Mouse (Mus musculus) CH12.LX (cell line): ENCODE measurements around the gene Lipn. TPM values are rescaled to one million over a fixed set of nuclear protein-coding genes. Genes with fewer than 3 reads are reported as not detected.

Source experiments
- DNase-seq: peaks from one replicate; pipeline ENCODE4 v3.0.0-alpha.2; 2013; ENCODE audit errors: extremely low read depth
- H3K27ac ChIP-seq: 2 replicates; pipeline ENCODE4 v1.5.1; 2012; ENCODE audit warnings: low read depth, mild to moderate bottlenecking, control low read depth, moderate library complexity; ENCODE audit not compliant: insufficient read depth
- H3K27me3 ChIP-seq: replicated peaks from 2 replicates; pipeline ENCODE3; 2012; ENCODE audit warnings: inconsistent platforms
- H3K36me3 ChIP-seq, 2 experiments: replicated peaks in 1 of 2; 2 replicates each; pipeline versions ENCODE3 to v1.6.1; 2012; ENCODE audit warnings: inconsistent platforms in 1 of 2, low read length in 1 of 2, mild to moderate bottlenecking in 1 of 2, mixed read lengths in 1 of 2, moderate library complexity in 1 of 2; ENCODE audit not compliant: control insufficient read depth in 1 of 2, insufficient read depth in 1 of 2
- H3K4me1 ChIP-seq, 2 experiments: 2 replicates each; pipeline ENCODE4 v1.6.1; 2012; ENCODE audit warnings: inconsistent platforms in 1 of 2, moderate library complexity in 1 of 2; ENCODE audit not compliant: insufficient read depth in 2 of 2, control insufficient read depth in 1 of 2
- H3K4me2 ChIP-seq: 2 replicates; pipeline ENCODE4 v1.6.1; 2012; ENCODE audit warnings: low read depth, mild to moderate bottlenecking, control low read depth; ENCODE audit not compliant: poor library complexity, insufficient read depth, severe bottlenecking
- H3K4me3 ChIP-seq, 3 experiments: fragments of 150-350 bp in 1 of 3; sonication (generic) in 1 of 3; replicated peaks in 1 of 3; 2 replicates each; pipeline versions ENCODE3 to v1.5.1; 2011 to 2012; ENCODE audit warnings: low read depth in 2 of 3, low read length in 2 of 3, mild to moderate bottlenecking in 2 of 3, moderate library complexity in 2 of 3, control low read depth in 1 of 3, improper control_type of control experiment in 1 of 3, inconsistent platforms in 1 of 3, mixed read lengths in 1 of 3; ENCODE audit not compliant: poor library complexity in 1 of 3
- H3K79me2 ChIP-seq: replicated peaks from 2 replicates; pipeline ENCODE4 v1.6.1; 2012; ENCODE audit warnings: mild to moderate bottlenecking, moderate library complexity; ENCODE audit not compliant: control insufficient read depth, poor library complexity, insufficient read depth, severe bottlenecking; ENCODE audit errors: extremely low read depth
- H3K9ac ChIP-seq: 2 replicates; pipeline ENCODE4 v1.6.1; 2012; ENCODE audit warnings: low read depth, mild to moderate bottlenecking, control low read depth, moderate library complexity; ENCODE audit not compliant: insufficient read depth
- H3K9me3 ChIP-seq: replicated peaks from 2 replicates; pipeline ENCODE3; 2012; ENCODE audit warnings: low read length, inconsistent platforms, mixed read lengths
- CHD1 ChIP-seq: IDR thresholded peaks from 2 replicates; pipeline ENCODE4 v1.6.1; 2012; ENCODE audit warnings: low read depth, low read length, improper control_type of control experiment, inconsistent platforms
- CHD2 ChIP-seq: IDR thresholded peaks from 2 replicates; pipeline ENCODE4 v1.6.1; 2011; ENCODE audit warnings: low read length, improper control_type of control experiment
- CTCF ChIP-seq, 2 experiments: IDR thresholded peaks in 1 of 2; conservative IDR thresholded peaks in 1 of 2; 2 replicates each; pipeline ENCODE4 v1.5.1; 2011 to 2012; ENCODE audit warnings: low read depth in 2 of 2, low read length in 2 of 2, improper control_type of control experiment in 1 of 2, inconsistent platforms in 1 of 2, mild to moderate bottlenecking in 1 of 2, moderate library complexity in 1 of 2
- EP300 ChIP-seq: IDR thresholded peaks from 2 replicates; pipeline ENCODE4 v1.6.1; 2011; ENCODE audit warnings: low read length, improper control_type of control experiment
- ETS1 ChIP-seq: conservative IDR thresholded peaks from 2 replicates; pipeline ENCODE4 v1.6.1; 2012; ENCODE audit warnings: low read depth, mild to moderate bottlenecking, inconsistent platforms, low read length, improper control_type of control experiment, moderate library complexity
- GABPA ChIP-seq: IDR thresholded peaks from 2 replicates; pipeline ENCODE4 v1.6.1; 2012; ENCODE audit warnings: low read depth, low read length, improper control_type of control experiment, inconsistent platforms; ENCODE audit not compliant: insufficient replicate concordance
- IRF4 ChIP-seq: IDR thresholded peaks from 2 replicates; pipeline ENCODE4 v1.6.1; 2014; ENCODE audit warnings: low read depth, mild to moderate bottlenecking, inconsistent platforms, low read length, improper control_type of control experiment
- JUN ChIP-seq: IDR thresholded peaks from 2 replicates; pipeline ENCODE4 v1.6.1; 2011; ENCODE audit warnings: low read depth, mild to moderate bottlenecking, low read length, improper control_type of control experiment, moderate library complexity; ENCODE audit not compliant: insufficient read depth
- JUND ChIP-seq: conservative IDR thresholded peaks from 2 replicates; pipeline ENCODE4 v1.6.1; 2011; ENCODE audit warnings: low read depth, low read length, improper control_type of control experiment
- KAT2A ChIP-seq: IDR thresholded peaks from 2 replicates; pipeline ENCODE4 v1.6.1; 2012; ENCODE audit warnings: low read length, improper control_type of control experiment, inconsistent platforms; ENCODE audit not compliant: insufficient replicate concordance
- MAFK ChIP-seq: IDR thresholded peaks from 2 replicates; pipeline ENCODE4 v1.6.1; 2011; ENCODE audit warnings: low read length, improper control_type of control experiment; ENCODE audit not compliant: insufficient replicate concordance
- MAX ChIP-seq: IDR thresholded peaks from 2 replicates; pipeline ENCODE4 v1.6.1; 2011; ENCODE audit warnings: low read length, improper control_type of control experiment
- MEF2A ChIP-seq: IDR thresholded peaks from 2 replicates; pipeline ENCODE4 v1.6.1; 2014; ENCODE audit warnings: low read depth, mild to moderate bottlenecking, inconsistent platforms, low read length, improper control_type of control experiment, borderline replicate concordance
- MYC ChIP-seq: IDR thresholded peaks from 2 replicates; pipeline ENCODE4 v1.6.1; 2011; ENCODE audit warnings: low read depth, mild to moderate bottlenecking, improper control_type of control experiment, low read length
- NRF1 ChIP-seq: IDR thresholded peaks from 2 replicates; pipeline ENCODE4 v1.6.1; 2014; ENCODE audit warnings: low read depth, mild to moderate bottlenecking, inconsistent platforms, low read length, improper control_type of control experiment, moderate library complexity
- PAX5 ChIP-seq: IDR thresholded peaks from 2 replicates; pipeline ENCODE4 v1.6.1; 2012; ENCODE audit warnings: low read length, inconsistent platforms, mixed read lengths
- RAD21 ChIP-seq: IDR thresholded peaks from 2 replicates; pipeline ENCODE4 v1.6.1; 2011; ENCODE audit warnings: low read depth, mild to moderate bottlenecking, low read length, improper control_type of control experiment, moderate library complexity
- RCOR1 ChIP-seq: conservative IDR thresholded peaks from 2 replicates; pipeline ENCODE4 v1.6.1; 2012; ENCODE audit warnings: low read depth, mild to moderate bottlenecking, inconsistent platforms, low read length, improper control_type of control experiment
- SIN3A ChIP-seq: IDR thresholded peaks from 2 replicates; pipeline ENCODE4 v1.6.1; 2012; ENCODE audit warnings: low read length, improper control_type of control experiment, inconsistent platforms
- TBP ChIP-seq: conservative IDR thresholded peaks from 2 replicates; pipeline ENCODE4 v1.6.1; 2011; ENCODE audit warnings: low read depth, low read length, improper control_type of control experiment
- UBTF ChIP-seq: IDR thresholded peaks from 2 replicates; pipeline ENCODE4 v1.6.1; 2012; ENCODE audit warnings: low read depth, mild to moderate bottlenecking, inconsistent platforms, low read length, improper control_type of control experiment, moderate library complexity
- USF2 ChIP-seq: conservative IDR thresholded peaks from 2 replicates; pipeline ENCODE4 v1.6.1; 2011; ENCODE audit warnings: low read depth, low read length, improper control_type of control experiment
- ZC3H11A ChIP-seq: IDR thresholded peaks from 2 replicates; pipeline ENCODE4 v1.6.1; 2012; ENCODE audit warnings: low read depth, mild to moderate bottlenecking, inconsistent platforms, low read length, improper control_type of control experiment
- ZMIZ1 ChIP-seq: IDR thresholded peaks from 2 replicates; pipeline ENCODE4 v1.6.1; 2012; ENCODE audit warnings: low read depth, mild to moderate bottlenecking, inconsistent platforms, low read length, improper control_type of control experiment
- dilution Hi-C: fragments of 300-500 bp; cut with MboI; formaldehyde crosslinking; loops from 2 replicates; pipeline ENCODE4 v1.14.3; 2020; ENCODE audit warnings: low sequenced_read_pairs; ENCODE audit not compliant: extremely low pct_unique_long_range_greater_than_20kb, extremely low pct_ligation_motif_present
- in situ Hi-C: fragments of 300-500 bp; cut with MboI; formaldehyde crosslinking; loops from 3 replicates; pipeline ENCODE4 v1.14.3; 2019; ENCODE audit warnings: low sequenced_read_pairs, low pct_ligation_motif_present, low pct_unique_long_range_greater_than_20kb, mixed read lengths
- polyA plus RNA-seq: library from polyadenylated mRNA; unstranded; fragments of >175 nt; gene quantifications from 2 replicates; pipeline ENCODE4 v1.2.1, GENCODE M21; 2012; ENCODE audit warnings: low read depth; ENCODE audit not compliant: insufficient read length
- total RNA-seq, 2 experiments: library from RNA; depleted of rRNA; stranded (reverse); fragments of 300-350 nt in 1 of 2; fragments of >200 nt in 1 of 2; gene quantifications; 2 replicates each; pipeline ENCODE4 v1.2.3; 2012 to 2014

Gene Lipn
- total and polyA plus RNA-seq, 3 experiments: not detected

DNA sequence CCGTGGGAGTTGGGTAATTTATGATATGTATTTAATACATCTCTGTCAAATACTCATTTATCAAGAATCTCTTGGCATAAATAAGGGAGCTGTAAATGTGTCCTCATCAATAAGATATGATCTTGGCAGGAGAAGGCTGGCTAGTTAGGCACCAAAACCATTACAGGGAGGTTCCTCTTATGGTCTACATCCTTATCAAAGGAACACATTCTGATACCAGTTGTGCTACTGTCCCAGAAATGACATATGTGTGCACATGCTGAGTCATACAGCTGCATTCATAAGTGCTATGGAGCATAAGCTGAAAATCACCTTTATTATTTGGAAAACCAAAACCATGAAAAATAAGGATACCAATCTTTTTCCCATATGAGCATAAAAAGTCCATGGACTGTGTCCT lies 3.6 kb upstream of the Lipn start:
- Histone ChIP-seq H3K9ac (no peak overlapping the region), H3K27me3 (no peaks in the 10 kb centered on the region), H3K4me2 (no peak overlapping the region), H3K4me3 (no peak overlapping the region), H3K27ac (no peak overlapping the region), H3K79me2 (no peaks in the 10 kb centered on the region)
- in situ Hi-C loops (no loop called here), dilution Hi-C loops (no loop called here)
- DNase-seq: no peak
- no peak for TF ChIP-seq GABPA
- no peak for TF ChIP-seq SIN3A
- no peak for TF ChIP-seq CTCF (conservative IDR thresholded peaks at IDR 0.05 in 1 of 2, IDR thresholded peaks at IDR 0.05 in 1 of 2; ENCODE audit: low read depth in 2 of 2, low read length in 2 of 2)
- no peak for TF ChIP-seq EP300
- TF ChIP-seq USF2: no peak
- TF ChIP-seq JUN: no peak
- no peak for TF ChIP-seq UBTF
- TF ChIP-seq IRF4: no peak
- TF ChIP-seq, all 38 proteins: peak for 0
- Histone ChIP-seq H3K36me3 (no peaks in the 10 kb centered on the region), H3K9me3 (no peaks in the 10 kb centered on the region), H3K4me1 (no peaks in the 10 kb centered on the region)

DNA sequence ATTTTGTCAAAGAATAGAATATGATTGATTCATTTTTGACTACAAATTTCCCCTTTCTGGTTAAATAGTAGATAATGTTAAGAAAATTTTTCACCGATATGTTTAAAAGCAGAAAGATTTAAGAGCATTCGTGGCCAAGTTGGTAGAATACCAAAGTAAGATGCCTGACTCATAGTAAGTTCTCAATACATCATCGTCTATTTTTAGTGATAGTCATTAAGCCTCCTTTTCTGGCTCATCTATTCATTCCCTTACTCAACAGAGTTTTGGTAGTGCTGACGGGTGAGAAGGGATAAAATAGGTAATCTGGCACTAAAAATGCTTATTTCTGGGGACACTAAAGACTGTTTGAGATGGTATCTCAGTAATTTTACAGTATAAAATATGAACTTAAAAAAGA lies 3.1 kb upstream of the Lipn start:
- Histone ChIP-seq H3K79me2 (no peaks in the 10 kb centered on the region), H3K27ac (no peak overlapping the region), H3K27me3 (no peaks in the 10 kb centered on the region), H3K4me1 (no peaks in the 10 kb centered on the region), H3K9ac (no peak overlapping the region), H3K4me2 (no peak overlapping the region)
- dilution Hi-C loops: no loop called here
- no peak for DNase-seq
- TF ChIP-seq IRF4 (no peak), MAX (no peak), MEF2A (0 out of 2 replicates have a peak, but pooled peaks have one; percentile 28), MAFK (no peak), TBP (no peak), MYC (no peak), ETS1 (no peak)
- TF ChIP-seq, all 38 proteins: peak for 1
- Histone ChIP-seq H3K9me3 (no peaks in the 10 kb centered on the region), H3K36me3 (no peaks in the 10 kb centered on the region), H3K4me3 (no peak overlapping the region)
- in situ Hi-C loops: no loop called here

DNA sequence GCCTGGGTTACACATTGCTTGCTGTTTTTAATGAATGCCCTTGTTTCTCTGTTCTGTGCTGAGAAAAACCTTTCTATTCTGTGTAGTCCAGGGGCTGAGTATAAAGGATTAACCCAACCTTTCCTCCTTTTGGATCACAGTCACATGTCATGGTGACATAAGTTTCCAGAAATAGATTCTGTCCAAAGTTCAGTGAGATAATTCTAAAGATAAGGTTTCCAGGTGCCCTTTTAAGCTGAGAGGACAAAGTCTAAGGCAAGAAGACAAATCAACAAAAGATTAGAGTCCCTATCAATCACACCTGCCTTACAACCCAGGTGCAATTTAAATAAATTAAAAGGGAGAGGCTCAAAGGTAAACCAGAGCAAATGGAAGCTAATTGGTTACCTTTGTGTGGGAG lies 7.1 kb downstream of the Lipn start:
- dilution Hi-C loops: no loop called here
- in situ Hi-C loops: no loop called here
- H3K27me3 ChIP-seq: no peaks in the 10 kb centered on the region

More for the DNA sequence above, 7.1 kb downstream of the Lipn start:
- Histone ChIP-seq H3K36me3 (no peaks in the 10 kb centered on the region), H3K9ac (no peak overlapping the region), H3K4me2 (no peak overlapping the region), H3K4me3 (no peak overlapping the region), H3K4me1 (no peaks in the 10 kb centered on the region), H3K27ac (no peak overlapping the region), H3K9me3 (no peaks in the 10 kb centered on the region), H3K79me2 (no peaks in the 10 kb centered on the region)
- DNase-seq: no peak
- no peak for TF ChIP-seq CHD2
- TF ChIP-seq RCOR1: no peak
- no peak for TF ChIP-seq MAX
- no peak for TF ChIP-seq PAX5
- TF ChIP-seq MEF2A: no peak
- TF ChIP-seq JUND: no peak
- TF ChIP-seq RAD21: no peak
- no peak for TF ChIP-seq USF2
- no peak for TF ChIP-seq TBP
- TF ChIP-seq CHD1: no peak
- no peak for TF ChIP-seq KAT2A
- no peak for TF ChIP-seq ZMIZ1
- no peak for TF ChIP-seq NRF1
- no peak for TF ChIP-seq ZC3H11A
- no peak for TF ChIP-seq MAFK
- no peak for TF ChIP-seq GABPA
